Mouse (Mus musculus) MEL (cell line): ENCODE data around the gene Treml2.

Experiments
- CHD1 ChIP-seq: IDR thresholded peaks from 2 replicates; pipeline ENCODE4 v1.6.1; 2012; ENCODE audit warnings: low read depth, mild to moderate bottlenecking, inconsistent platforms, low read length, improper control_type of control experiment
- CTCF ChIP-seq, 3 experiments: IDR thresholded peaks in 2 of 3; conservative IDR thresholded peaks in 1 of 3; 2 replicates each; pipeline ENCODE4 v1.5.1; 2011 to 2012; ENCODE audit warnings: low read length in 3 of 3, low read depth in 2 of 3, mild to moderate bottlenecking in 2 of 3, improper control_type of control experiment in 1 of 3, inconsistent platforms in 1 of 3, mixed read lengths in 1 of 3, moderate library complexity in 1 of 3; ENCODE audit not compliant: control insufficient read depth in 1 of 3, insufficient read depth in 1 of 3, poor library complexity in 1 of 3, severe bottlenecking in 1 of 3
- E2F4 ChIP-seq: IDR thresholded peaks from 2 replicates; pipeline ENCODE4 v1.6.1; 2011; ENCODE audit warnings: low read depth, low read length, improper control_type of control experiment, borderline replicate concordance
- EP300 ChIP-seq, 2 experiments: IDR thresholded peaks; 2 replicates each; pipeline ENCODE4 v1.6.1; 2011; ENCODE audit warnings: improper control_type of control experiment in 2 of 2, low read length in 2 of 2, low read depth in 1 of 2, mild to moderate bottlenecking in 1 of 2
- GABPA ChIP-seq: IDR thresholded peaks from 2 replicates; pipeline ENCODE4 v1.6.1; 2012; ENCODE audit warnings: low read depth, mild to moderate bottlenecking, inconsistent platforms, low read length, improper control_type of control experiment, moderate library complexity
- MAFK ChIP-seq: IDR thresholded peaks from 2 replicates; pipeline ENCODE4 v1.6.1; 2011; ENCODE audit warnings: low read depth, mild to moderate bottlenecking, low read length, improper control_type of control experiment, borderline replicate concordance
- MEF2A ChIP-seq: IDR thresholded peaks from 2 replicates; pipeline ENCODE4 v1.6.1; 2014; ENCODE audit warnings: low read depth, mild to moderate bottlenecking, inconsistent platforms, low read length, improper control_type of control experiment; ENCODE audit not compliant: poor library complexity, insufficient replicate concordance, severe bottlenecking; ENCODE audit errors: extremely low read depth
- MYB ChIP-seq: IDR thresholded peaks from 2 replicates; pipeline ENCODE4 v1.6.1; 2011; ENCODE audit warnings: mild to moderate bottlenecking, low read depth, low read length, improper control_type of control experiment
- POLR2A ChIP-seq, 2 experiments: IDR thresholded peaks; 2 replicates each; pipeline ENCODE4 v1.6.1; 2011 to 2012; ENCODE audit warnings: low read length in 2 of 2, mild to moderate bottlenecking in 2 of 2, control low read depth in 1 of 2, improper control_type of control experiment in 1 of 2, low read depth in 1 of 2, moderate library complexity in 1 of 2; ENCODE audit not compliant: control insufficient read depth in 1 of 2, insufficient read depth in 1 of 2, poor library complexity in 1 of 2
- SIN3A ChIP-seq: IDR thresholded peaks from 2 replicates; pipeline ENCODE4 v1.6.1; 2012; ENCODE audit warnings: low read length, improper control_type of control experiment, inconsistent platforms
- TAL1 ChIP-seq: IDR thresholded peaks from 2 replicates; pipeline ENCODE4 v1.6.1; 2012; ENCODE audit warnings: mild to moderate bottlenecking, inconsistent platforms, low read length, moderate library complexity, mixed read lengths
- TBP ChIP-seq: IDR thresholded peaks from 2 replicates; pipeline ENCODE4 v1.8.0; 2011; ENCODE audit warnings: low read depth, low read length, improper control_type of control experiment

GRCm38 (mm10) chr17:48266610-48267304 is 32.5 kb upstream of the Treml2 start:
- no peak for TF ChIP-seq CHD1
- no peak for TF ChIP-seq TAL1
- TF ChIP-seq GABPA: no peak
- no peak for TF ChIP-seq CTCF (IDR thresholded peaks at IDR 0.05 in 2 of 3, conservative IDR thresholded peaks at IDR 0.05 in 1 of 3; ENCODE audit: control insufficient read depth in 1 of 3, insufficient read depth in 1 of 3, low read depth in 2 of 3, low read length in 3 of 3, poor library complexity in 1 of 3, severe bottlenecking in 1 of 3)
- TF ChIP-seq MAFK: no peak
- no peak for TF ChIP-seq MEF2A
- TF ChIP-seq EP300 (IDR thresholded peaks at IDR 0.05; ENCODE audit: low read depth in 1 of 2, low read length in 2 of 2): no peak
- no peak for TF ChIP-seq MYB
- no peak for TF ChIP-seq E2F4
- no peak for TF ChIP-seq SIN3A
- no peak for TF ChIP-seq TBP
- TF ChIP-seq POLR2A (IDR thresholded peaks at IDR 0.05; ENCODE audit: control insufficient read depth in 1 of 2, insufficient read depth in 1 of 2, low read depth in 1 of 2, low read length in 2 of 2, poor library complexity in 1 of 2): no peak
